Mouse (Mus musculus) neural tube, embryonic 11.5 days (tissue): Measurements from ENCODE around the gene Samhd1. TPM values are rescaled to one million over a fixed set of nuclear protein-coding genes. Genes with fewer than 3 reads are reported as not detected.
A peak's percentile ranks its signal among the peaks of the same experiment; 100 is the strongest.

Experiments used
- ATAC-seq: fragments of 200-750 bp; cut with Nextera tagmentation; 2 replicates; pipeline ENCODE4 v1.8.0; 2017; ENCODE audit warnings: moderate number of reproducible peaks, mild to moderate bottlenecking, moderate TSS enrichment, moderate library complexity; ENCODE audit not compliant: insufficient read depth, low FRiP score, low TSS enrichment
- DNase-seq: peaks from one replicate; pipeline ENCODE4 v3.0.0-alpha.2; 2015; ENCODE audit warnings: low spot score
- H3K27ac ChIP-seq: fragments of 300-500 bp; sonication (generic); 2 replicates; pipeline ENCODE4 v1.5.1; 2014; ENCODE audit warnings: low read depth, mild to moderate bottlenecking, low read length
- H3K27me3 ChIP-seq: fragments of 300-500 bp; sonication (generic); 2 replicates; pipeline ENCODE4 v1.6.1; 2014; ENCODE audit warnings: mild to moderate bottlenecking, low read length, mixed read lengths; ENCODE audit not compliant: control insufficient read depth, insufficient read depth
- H3K36me3 ChIP-seq: fragments of 300-500 bp; sonication (generic); 2 replicates; pipeline ENCODE4 v1.6.1; 2014; ENCODE audit warnings: mild to moderate bottlenecking, low read length, moderate library complexity, mixed read lengths; ENCODE audit not compliant: control insufficient read depth, insufficient read depth
- H3K4me1 ChIP-seq: fragments of 300-500 bp; sonication (generic); 2 replicates; pipeline ENCODE4 v1.6.1; 2014; ENCODE audit warnings: low read length, mixed read lengths; ENCODE audit not compliant: control insufficient read depth, insufficient read depth
- H3K4me2 ChIP-seq: fragments of 300-500 bp; sonication (generic); 2 replicates; pipeline ENCODE4 v1.6.1; 2014; ENCODE audit warnings: low read depth, mild to moderate bottlenecking, moderate library complexity
- H3K4me3 ChIP-seq: fragments of 300-500 bp; sonication (generic); 2 replicates; pipeline ENCODE4 v1.5.1; 2014; ENCODE audit warnings: low read depth, low read length
- H3K9ac ChIP-seq: fragments of 300-500 bp; sonication (generic); 2 replicates; pipeline ENCODE4 v1.6.1; 2014; ENCODE audit warnings: mild to moderate bottlenecking, low read length
- H3K9me3 ChIP-seq: fragments of 300-500 bp; sonication (generic); 2 replicates; pipeline ENCODE4 v1.6.1; 2016; ENCODE audit warnings: low read length; ENCODE audit not compliant: control insufficient read depth
- WGBS: fragments of 180-500 bp; shearing (Covaris S2); extraction: QIAGEN DNeasy Blood & Tissue Kit; methylation state at CpG from one replicate; pipeline ENCODE4 v1.1.7; 2014; 5-methylcytosine and 5-hydroxymethylcytosine counted together
- polyA plus RNA-seq: library from polyadenylated mRNA; unstranded; fragments of >200 nt; fragmentation: Nextera tagmentation; extraction: Ambion mirVana; gene quantifications from 2 replicates; pipeline ENCODE4 v1.2.1, GENCODE M21; 2014

Samhd1 gene
- polyA plus RNA-seq, 1 experiment from 2014 or later, result 18.7 TPM

DNA sequence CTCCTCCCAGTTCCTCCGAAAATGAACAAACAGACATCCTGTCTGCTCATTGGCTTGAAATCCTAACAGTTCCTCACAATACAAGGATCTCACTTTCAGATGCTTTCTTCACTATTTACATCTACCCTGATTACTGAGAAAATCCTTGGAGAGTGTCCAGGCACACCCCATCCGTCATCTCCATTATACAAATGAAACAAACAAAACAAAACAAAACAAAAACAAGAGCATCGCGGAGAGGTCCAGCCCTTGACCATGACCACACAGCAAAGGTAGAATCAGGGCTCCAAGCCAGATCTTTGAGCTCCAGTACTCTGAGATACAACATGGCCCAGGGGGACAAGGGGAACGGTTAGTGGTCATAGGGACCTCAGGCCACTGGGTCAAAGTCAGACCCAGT is 60.3 kb downstream of the Samhd1 start:
- DNase-seq (no peak), ATAC-seq (no peak)
- Histone ChIP-seq H3K4me2 (no peak overlapping the region), H3K4me1 (peaks cover 47% of the 10 kb centered on the region), H3K9ac (no peak overlapping the region), H3K9me3 (no peaks in the 10 kb centered on the region), H3K4me3 (no peak overlapping the region), H3K27ac (no peak overlapping the region), H3K27me3 (no peaks in the 10 kb centered on the region), H3K36me3 (peaks cover 4% of the 10 kb centered on the region)
- WGBS, result 84% methylated on average over 5 of the region's 5 CpGs

DNA sequence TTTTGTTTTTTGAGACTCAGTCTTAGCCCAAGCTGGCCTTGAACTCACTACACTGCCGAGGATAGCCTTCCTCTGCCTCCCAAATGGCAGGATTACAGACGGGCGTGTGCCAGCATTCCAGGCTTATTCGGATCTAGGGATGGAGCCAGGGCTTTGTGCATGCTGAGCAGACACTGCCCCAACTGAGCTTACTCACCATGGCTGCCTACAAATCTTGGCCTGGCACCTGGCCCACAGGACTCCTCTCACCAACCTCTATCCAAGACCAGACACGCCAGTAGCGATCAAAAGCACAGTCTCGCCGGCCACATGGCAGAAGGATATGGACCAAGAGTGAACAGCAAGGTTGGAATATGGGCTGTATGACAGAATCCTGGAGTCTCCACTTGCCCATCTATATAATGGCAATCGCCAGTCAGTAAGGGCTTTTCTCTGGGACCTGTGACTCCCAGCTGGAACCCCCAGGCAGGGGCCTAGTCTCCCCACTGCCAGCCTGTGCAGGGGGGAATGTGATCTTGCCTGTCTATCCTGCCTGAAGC is 60.8 kb downstream of the Samhd1 start:
- no peak overlapping the region for H3K9ac ChIP-seq
- H3K27me3 ChIP-seq, result no peaks in the 10 kb centered on the region
- H3K27ac ChIP-seq, result no peak overlapping the region
- no peaks in the 10 kb centered on the region for H3K9me3 ChIP-seq
- ATAC-seq (no peak), DNase-seq (no peak)
- H3K4me3 ChIP-seq, result no peak overlapping the region
- H3K36me3 ChIP-seq, result peaks cover 4% of the 10 kb centered on the region
- H3K4me1 ChIP-seq, result peaks cover 52% of the 10 kb centered on the region
- H3K4me2 ChIP-seq, result no peak overlapping the region
- 82% methylated on average over 9 of the region's 9 CpGs for WGBS

DNA sequence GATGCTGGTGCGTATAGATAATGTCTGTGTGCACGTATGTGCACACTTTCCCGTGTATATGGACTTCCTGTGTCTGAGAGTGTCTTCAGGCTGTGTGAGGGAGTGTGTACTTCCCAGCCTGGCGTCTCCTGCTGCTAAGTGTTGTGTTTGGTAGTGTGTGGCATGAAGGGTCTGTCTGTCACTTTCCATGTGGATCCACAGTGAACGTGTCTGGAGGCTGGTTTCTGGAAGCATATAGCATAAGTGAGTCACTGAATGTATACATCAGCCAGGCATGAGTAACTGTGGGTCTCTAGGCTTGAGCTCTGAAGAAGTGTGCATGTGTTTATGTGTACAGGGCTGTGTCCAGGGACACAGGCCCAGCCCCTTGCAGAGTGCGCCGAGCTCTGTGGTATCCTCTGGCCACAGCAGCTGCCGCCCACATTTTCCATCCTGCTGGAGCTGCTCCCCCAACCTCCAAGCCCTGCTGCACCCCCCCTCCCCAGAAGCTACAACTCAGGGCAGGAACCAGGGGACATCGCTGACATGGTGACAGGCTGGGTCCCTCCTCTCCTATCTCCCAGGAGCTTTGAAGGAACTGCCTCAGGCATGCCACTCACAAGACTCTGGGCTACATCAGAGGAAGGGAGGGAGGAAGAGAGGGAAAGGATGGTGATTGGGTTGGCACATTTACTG is 61.5 kb downstream of the Samhd1 start:
- no peak overlapping the region for H3K9ac ChIP-seq
- peaks cover 4% of the 10 kb centered on the region for H3K36me3 ChIP-seq
- ATAC-seq (no peak), DNase-seq (no peak)
- H3K27ac ChIP-seq, result no peak overlapping the region
- H3K9me3 ChIP-seq, result no peaks in the 10 kb centered on the region
- no peak overlapping the region for H3K4me3 ChIP-seq
- peaks cover 58% of the 10 kb centered on the region for H3K4me1 ChIP-seq
- no peak overlapping the region; the same call in 1 of the 2 replicates for H3K4me2 ChIP-seq
- H3K27me3 ChIP-seq, result no peaks in the 10 kb centered on the region
- WGBS, result 81% methylated on average over 9 of the region's 9 CpGs

DNA sequence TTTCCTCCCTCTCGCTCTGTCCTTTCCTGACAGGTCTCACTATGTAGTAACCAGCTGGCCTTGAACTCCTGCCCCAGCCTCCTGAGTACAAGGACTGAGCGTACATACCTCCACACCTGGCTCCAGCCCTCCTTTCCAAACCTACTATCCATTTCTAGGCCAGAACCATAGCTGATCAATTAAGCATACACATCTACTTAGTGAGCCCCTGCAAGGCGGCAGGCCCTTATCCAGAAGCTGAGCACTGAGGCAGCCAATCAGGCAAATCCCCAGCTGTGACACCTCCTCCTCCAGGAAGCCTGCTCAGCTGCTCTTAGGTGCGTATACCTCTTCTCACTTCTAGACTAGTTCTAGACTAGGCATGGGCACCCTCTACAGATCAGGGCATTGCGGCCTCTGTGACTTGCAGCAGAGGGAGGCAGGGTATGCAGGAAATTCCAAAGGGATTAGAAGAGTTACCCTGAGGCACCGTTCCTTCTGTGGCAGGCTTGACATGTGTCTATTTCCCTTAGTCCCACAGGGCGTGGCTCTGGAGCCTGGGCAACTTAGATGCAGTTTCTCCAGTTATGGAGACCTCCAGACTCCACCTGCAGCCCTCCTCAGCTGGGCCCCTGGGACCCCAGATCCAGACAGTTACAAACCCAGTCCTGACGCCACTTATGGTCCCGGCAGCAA is 62.6 kb downstream of the Samhd1 start:
- peaks cover 4% of the 10 kb centered on the region for H3K36me3 ChIP-seq
- H3K4me3 ChIP-seq, result no peak overlapping the region
- no peaks in the 10 kb centered on the region for H3K27me3 ChIP-seq
- H3K9me3 ChIP-seq, result no peaks in the 10 kb centered on the region
- ATAC-seq (no peak), DNase-seq (no peak)
- 88% methylated on average over 9 of the region's 9 CpGs for WGBS
- H3K4me1 ChIP-seq, result peaks cover 58% of the 10 kb centered on the region
- no peak overlapping the region for H3K27ac ChIP-seq
- no peak overlapping the region for H3K9ac ChIP-seq
- no peak overlapping the region for H3K4me2 ChIP-seq

DNA sequence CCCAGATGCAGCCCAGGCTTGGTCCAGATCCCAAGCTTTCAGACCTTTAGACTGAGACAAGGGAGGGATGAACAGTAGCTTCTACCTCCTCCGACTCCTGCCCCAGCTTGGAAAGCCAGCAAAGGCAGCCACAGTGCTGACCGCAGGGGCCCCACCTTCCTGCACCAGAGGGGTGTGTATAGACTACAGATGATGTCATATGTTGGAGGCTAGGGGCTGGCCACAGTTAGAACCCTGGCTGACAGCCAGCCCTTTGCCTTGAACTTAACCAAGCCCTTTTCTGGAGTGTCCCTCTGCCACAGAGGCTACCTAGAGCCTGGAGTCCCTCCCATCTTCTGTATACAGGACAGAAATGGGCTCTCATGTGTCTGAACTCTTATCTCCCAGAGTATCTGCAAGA is 63.5 kb downstream of the Samhd1 start:
- WGBS, result 78% methylated on average over 2 of the region's 2 CpGs
- H3K9ac ChIP-seq, result 0 out of 2 replicates have a peak overlapping the region, but pooled peaks have one; percentile 18
- no peak for DNase-seq
- H3K9me3 ChIP-seq, result no peaks in the 10 kb centered on the region
- H3K27me3 ChIP-seq, result no peaks in the 10 kb centered on the region
- H3K36me3 ChIP-seq, result peaks cover 4% of the 10 kb centered on the region
- no peak overlapping the region for H3K27ac ChIP-seq
- no peak overlapping the region for H3K4me2 ChIP-seq
- no peak for ATAC-seq
- no peak overlapping the region for H3K4me3 ChIP-seq
- H3K4me1 ChIP-seq, result peaks cover 49% of the 10 kb centered on the region

DNA sequence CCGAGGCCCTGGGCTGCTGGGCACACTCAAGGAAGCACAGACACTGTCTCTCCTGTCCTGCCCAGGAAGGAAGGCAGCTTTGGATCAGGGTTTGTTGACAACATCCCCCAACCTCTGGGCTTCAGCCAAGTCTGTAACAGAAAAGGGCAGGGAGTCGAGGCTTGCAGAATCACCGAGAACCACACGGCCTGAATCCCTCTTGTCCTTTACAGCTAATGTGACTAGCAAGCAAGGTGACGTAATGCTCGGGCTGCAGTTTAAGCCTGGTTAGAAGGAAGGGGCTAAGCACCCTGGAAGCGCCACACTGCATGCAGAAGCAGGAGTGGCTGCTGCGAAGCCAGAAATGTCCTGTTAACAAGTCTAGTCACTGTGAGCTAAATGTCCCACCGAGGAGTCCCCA is 64.7 kb downstream of the Samhd1 start:
- 71% methylated on average over 9 of the region's 9 CpGs for WGBS
- no peak overlapping the region for H3K27ac ChIP-seq
- H3K9ac ChIP-seq, result no peak overlapping the region
- peaks cover 4% of the 10 kb centered on the region for H3K36me3 ChIP-seq
- DNase-seq (no peak), ATAC-seq (no peak)
- H3K4me2 ChIP-seq, result no peak overlapping the region
- no peaks in the 10 kb centered on the region for H3K9me3 ChIP-seq
- H3K4me1 ChIP-seq, result peaks cover 39% of the 10 kb centered on the region
- H3K4me3 ChIP-seq, result no peak overlapping the region
- H3K27me3 ChIP-seq, result no peaks in the 10 kb centered on the region

DNA sequence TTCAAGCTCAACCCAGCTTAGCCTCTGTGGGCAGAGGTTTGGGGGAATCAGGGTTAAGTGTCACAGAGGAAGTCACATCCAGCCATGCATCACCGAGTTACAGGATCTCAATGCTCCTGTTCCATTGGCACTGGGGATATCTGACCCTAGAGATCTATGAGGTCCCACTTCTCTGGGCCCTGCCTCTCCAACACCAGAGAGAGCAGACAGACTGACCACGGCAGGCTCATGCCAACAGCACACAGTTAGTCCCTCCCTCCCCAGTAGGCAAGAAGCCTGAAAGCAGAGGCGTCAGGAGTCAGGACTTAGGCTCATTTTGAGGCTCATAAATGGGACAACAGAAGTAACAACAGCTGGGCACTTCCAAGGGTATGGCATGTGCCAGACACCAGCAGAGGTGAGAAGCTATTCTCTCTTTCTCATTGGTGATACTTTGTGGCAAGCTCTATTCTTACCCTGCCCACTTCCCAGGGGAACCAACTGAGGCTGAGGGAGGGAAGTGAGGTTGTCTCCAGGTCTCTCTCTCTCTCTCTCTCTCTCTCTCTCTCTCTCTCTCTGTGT is 65.2 kb downstream of the Samhd1 start:
- WGBS, result 46% methylated on average over 3 of the region's 3 CpGs
- H3K27ac ChIP-seq, result peak overlapping the region; percentile 62
- H3K36me3 ChIP-seq, result peaks cover 4% of the 10 kb centered on the region
- H3K9me3 ChIP-seq, result no peaks in the 10 kb centered on the region
- no peak for DNase-seq
- H3K4me1 ChIP-seq, result peaks cover 33% of the 10 kb centered on the region
- no peak for ATAC-seq
- no peak overlapping the region; the same call in 1 of the 2 replicates for H3K9ac ChIP-seq
- H3K27me3 ChIP-seq, result no peaks in the 10 kb centered on the region
- H3K4me3 ChIP-seq, result no peak overlapping the region
- no peak overlapping the region for H3K4me2 ChIP-seq

DNA sequence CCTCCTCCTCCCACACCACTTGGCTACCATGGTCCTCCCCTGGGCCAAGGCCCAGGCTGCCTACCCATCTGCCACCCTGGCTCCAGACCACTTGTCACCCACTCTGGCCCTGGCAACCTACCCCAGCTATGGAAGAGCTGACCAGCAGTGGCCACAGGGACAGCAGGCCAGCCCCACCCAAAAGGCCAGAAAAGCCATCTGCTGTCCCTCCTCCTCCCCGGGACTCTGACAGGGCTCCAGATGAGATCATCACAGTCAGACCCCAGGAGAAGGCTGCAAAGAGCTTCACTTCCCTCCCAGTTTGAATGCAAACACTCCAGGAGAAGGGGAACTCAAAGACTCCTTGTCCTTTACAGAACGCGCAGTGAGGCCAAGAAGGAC is 65.7 kb downstream of the Samhd1 start:
- Histone ChIP-seq H3K9me3 (no peaks in the 10 kb centered on the region), H3K4me2 (no peak overlapping the region), H3K27ac (peak overlapping the region; percentile 62), H3K4me1 (peaks cover 29% of the 10 kb centered on the region), H3K36me3 (peaks cover 4% of the 10 kb centered on the region), H3K9ac (no peak overlapping the region; the same call in 1 of the 2 replicates), H3K27me3 (no peaks in the 10 kb centered on the region), H3K4me3 (no peak overlapping the region)
- DNase-seq (no peak), ATAC-seq (no peak)
- WGBS, result 67% methylated on average over 3 of the region's 3 CpGs
